Mouse (Mus musculus) embryonic facial prominence, embryonic 12.5 days (tissue): Measurements from ENCODE around the gene Dsp. TPM values are rescaled to one million over a fixed set of nuclear protein-coding genes. Genes with fewer than 3 reads are reported as not detected.

Experiments used
- ATAC-seq: fragments of 200-750 bp; cut with Nextera tagmentation; 2 replicates; pipeline ENCODE4 v1.8.0; 2017; ENCODE audit not compliant: insufficient number of reproducible peaks, insufficient read depth, low FRiP score, low TSS enrichment
- H3K27ac ChIP-seq: fragments of 300-500 bp; sonication (generic); 2 replicates; pipeline ENCODE4 v1.5.1; 2016; ENCODE audit warnings: mild to moderate bottlenecking
- H3K27me3 ChIP-seq: fragments of 300-500 bp; sonication (generic); 2 replicates; pipeline ENCODE4 v1.6.1; 2016; ENCODE audit warnings: mild to moderate bottlenecking, moderate library complexity
- H3K36me3 ChIP-seq: fragments of 300-500 bp; sonication (generic); 2 replicates; pipeline ENCODE4 v1.6.1; 2016; ENCODE audit warnings: mild to moderate bottlenecking
- H3K4me1 ChIP-seq: fragments of 300-500 bp; sonication (generic); 2 replicates; pipeline ENCODE4 v1.6.1; 2016
- H3K4me2 ChIP-seq: fragments of 300-500 bp; sonication (generic); replicated peaks from 2 replicates; pipeline ENCODE4 v1.6.1; 2016; ENCODE audit warnings: mild to moderate bottlenecking, moderate library complexity
- H3K4me3 ChIP-seq: fragments of 300-500 bp; sonication (generic); 2 replicates; pipeline ENCODE4 v1.5.1; 2016; ENCODE audit warnings: mild to moderate bottlenecking
- H3K9ac ChIP-seq: fragments of 300-500 bp; sonication (generic); 2 replicates; pipeline ENCODE4 v1.6.1; 2016; ENCODE audit warnings: mild to moderate bottlenecking, moderate library complexity
- H3K9me3 ChIP-seq: fragments of 300-500 bp; sonication (generic); 2 replicates; pipeline ENCODE4 v1.6.1; 2016; ENCODE audit warnings: mild to moderate bottlenecking, moderate library complexity
- WGBS: fragments of 180-500 bp; shearing (Covaris S2); methylation state at CpG from one replicate; pipeline ENCODE4 v1.1.7; 2016; 5-methylcytosine and 5-hydroxymethylcytosine counted together
- polyA plus RNA-seq: library from polyadenylated mRNA; unstranded; fragments of >200 nt; fragmentation: Nextera tagmentation; extraction: Ambion mirVana; gene quantifications from 2 replicates; pipeline ENCODE4 v1.2.1, GENCODE M21; 2016

Gene Dsp
- 7.2 and 7.6 TPM in 2 replicates for polyA plus RNA-seq

- Histone ChIP-seq H3K4me1 (peaks cover 13% of the 10 kb centered on the region), H3K27ac (no peak within 1 kb of the TSS), H3K9me3 (no peaks in the 10 kb centered on the region), H3K4me2 (peak within 1 kb of the TSS; percentile 81), H3K36me3 (no peaks in the 10 kb centered on the region), H3K4me3 (peak within 1 kb of the TSS; percentile 48), H3K9ac (peak within 1 kb of the TSS; percentile 49), H3K27me3 (peaks cover 51% of the 10 kb centered on the region)
- WGBS: under 1% methylated on average over 47 of the region's 58 CpGs
- peak; percentile 44 for ATAC-seq
Observed at GRCm38 (mm10) chr13:38151069-38151588, at the start of gene Dsp. Gene Dsp, plus strand, starts transcription at chr13:38151294.

GRCm38 (mm10) chr13:38103406-38103805, 47.7 kb upstream of the Dsp start:
- H3K4me1 ChIP-seq: no peaks in the 10 kb centered on the region
- 71% methylated on average over 4 of the region's 4 CpGs for WGBS
- no peak overlapping the region for H3K4me2 ChIP-seq
- no peaks in the 10 kb centered on the region for H3K36me3 ChIP-seq
- H3K27me3 ChIP-seq: no peaks in the 10 kb centered on the region
- no peak overlapping the region for H3K27ac ChIP-seq
- no peak for ATAC-seq
- no peaks in the 10 kb centered on the region for H3K9me3 ChIP-seq
- H3K4me3 ChIP-seq: no peak overlapping the region
- no peak overlapping the region for H3K9ac ChIP-seq

- Histone ChIP-seq H3K4me3 (no peak overlapping the region), H3K27me3 (no peaks in the 10 kb centered on the region), H3K4me1 (no peaks in the 10 kb centered on the region), H3K36me3 (no peaks in the 10 kb centered on the region), H3K27ac (no peak overlapping the region), H3K9me3 (no peaks in the 10 kb centered on the region), H3K4me2 (no peak overlapping the region), H3K9ac (no peak overlapping the region)
- WGBS: 93% methylated on average over 10 of the region's 10 CpGs
- ATAC-seq: no peak
Observed at GRCm38 (mm10) chr13:38104501-38104900, 46.6 kb upstream of the Dsp start.

- no peak for ATAC-seq
- WGBS: 82% methylated on average over 9 of the region's 9 CpGs
Observed at GRCm38 (mm10) chr13:38109081-38109480, 42.0 kb upstream of the Dsp start.

GRCm38 (mm10) chr13:38122321-38122720, 28.8 kb upstream of the Dsp start:
- no peaks in the 10 kb centered on the region for H3K4me1 ChIP-seq
- H3K4me2 ChIP-seq: no peak overlapping the region
- H3K27ac ChIP-seq: no peak overlapping the region
- H3K9me3 ChIP-seq: no peaks in the 10 kb centered on the region
- no peak overlapping the region for H3K9ac ChIP-seq
- H3K27me3 ChIP-seq: no peaks in the 10 kb centered on the region
- no peaks in the 10 kb centered on the region for H3K36me3 ChIP-seq
- H3K4me3 ChIP-seq: no peak overlapping the region
- ATAC-seq: no peak
- 83% methylated on average over 9 of the region's 9 CpGs for WGBS

More at GRCm38 (mm10) chr13:38109081-38109480, 42.0 kb upstream of the Dsp start:
- Histone ChIP-seq H3K4me2 (no peak overlapping the region), H3K4me3 (no peak overlapping the region), H3K36me3 (no peaks in the 10 kb centered on the region), H3K4me1 (no peaks in the 10 kb centered on the region), H3K9ac (no peak overlapping the region), H3K9me3 (no peaks in the 10 kb centered on the region), H3K27ac (no peak overlapping the region), H3K27me3 (no peaks in the 10 kb centered on the region)

DNA sequence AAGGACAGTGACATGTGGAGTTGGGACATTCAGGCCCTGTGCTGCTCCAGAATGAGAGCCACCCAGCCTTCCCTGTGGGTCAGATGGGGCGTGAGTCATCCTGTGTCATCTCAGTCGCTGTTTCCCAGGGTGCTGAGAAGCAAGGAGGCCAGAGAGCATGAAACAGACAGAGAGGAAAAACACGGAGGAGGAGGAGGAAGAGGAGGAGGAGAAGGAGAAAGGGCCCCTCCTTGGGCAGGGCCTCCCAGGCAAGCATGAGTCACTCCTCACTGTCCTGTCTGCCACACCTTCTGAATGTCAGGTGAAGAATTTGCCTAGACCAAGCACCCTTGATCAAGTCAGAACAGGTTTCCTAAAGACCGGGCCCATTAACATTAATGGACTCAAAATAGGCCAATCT, 27.4 kb upstream of the Dsp start:
- Histone ChIP-seq H3K9ac (no peak overlapping the region), H3K27me3 (no peaks in the 10 kb centered on the region), H3K4me1 (peaks cover 7% of the 10 kb centered on the region; the same call in 1 of the 2 replicates), H3K27ac (no peak overlapping the region), H3K4me3 (no peak overlapping the region), H3K9me3 (no peaks in the 10 kb centered on the region), H3K4me2 (no peak overlapping the region), H3K36me3 (no peaks in the 10 kb centered on the region)
- 84% methylated on average over 4 of the region's 4 CpGs for WGBS
- no peak for ATAC-seq

DNA sequence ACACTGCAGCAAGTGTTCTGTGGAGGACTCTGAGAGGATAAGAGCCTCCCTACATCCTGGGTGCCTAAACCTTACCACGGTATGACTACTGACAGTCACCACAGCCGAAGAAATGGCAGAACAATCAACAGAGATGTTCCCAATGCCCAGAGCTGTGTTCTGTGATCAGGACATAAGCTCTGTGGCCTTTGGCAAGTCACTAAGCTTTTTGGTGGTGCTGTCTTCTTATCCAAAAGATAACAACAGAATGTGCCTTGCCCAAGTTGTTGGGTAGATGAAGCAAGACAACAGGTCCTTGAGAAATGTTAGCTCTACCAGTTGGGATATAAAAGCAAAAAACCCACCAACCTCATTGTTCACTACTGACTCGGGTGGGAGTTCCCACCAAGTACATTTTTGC, 23.4 kb upstream of the Dsp start:
- peaks cover 13% of the 10 kb centered on the region for H3K4me1 ChIP-seq
- 84% methylated on average over 3 of the region's 3 CpGs for WGBS
- no peak overlapping the region for H3K4me3 ChIP-seq
- no peaks in the 10 kb centered on the region for H3K36me3 ChIP-seq
- no peak overlapping the region for H3K27ac ChIP-seq
- no peak overlapping the region for H3K9ac ChIP-seq
- no peaks in the 10 kb centered on the region for H3K27me3 ChIP-seq
- H3K4me2 ChIP-seq: no peak overlapping the region
- H3K9me3 ChIP-seq: no peaks in the 10 kb centered on the region
- no peak for ATAC-seq

GRCm38 (mm10) chr13:38128246-38128645, 22.8 kb upstream of the Dsp start:
- Histone ChIP-seq H3K4me3 (no peak overlapping the region), H3K9ac (no peak overlapping the region), H3K36me3 (no peaks in the 10 kb centered on the region), H3K4me1 (peaks cover 13% of the 10 kb centered on the region), H3K27ac (no peak overlapping the region), H3K9me3 (no peaks in the 10 kb centered on the region), H3K4me2 (no peak overlapping the region), H3K27me3 (no peaks in the 10 kb centered on the region)
- WGBS: 44% methylated on average over 3 of the region's 3 CpGs
- ATAC-seq: no peak

GRCm38 (mm10) chr13:38129492-38129891, 21.6 kb upstream of the Dsp start:
- no peak for ATAC-seq

DNA sequence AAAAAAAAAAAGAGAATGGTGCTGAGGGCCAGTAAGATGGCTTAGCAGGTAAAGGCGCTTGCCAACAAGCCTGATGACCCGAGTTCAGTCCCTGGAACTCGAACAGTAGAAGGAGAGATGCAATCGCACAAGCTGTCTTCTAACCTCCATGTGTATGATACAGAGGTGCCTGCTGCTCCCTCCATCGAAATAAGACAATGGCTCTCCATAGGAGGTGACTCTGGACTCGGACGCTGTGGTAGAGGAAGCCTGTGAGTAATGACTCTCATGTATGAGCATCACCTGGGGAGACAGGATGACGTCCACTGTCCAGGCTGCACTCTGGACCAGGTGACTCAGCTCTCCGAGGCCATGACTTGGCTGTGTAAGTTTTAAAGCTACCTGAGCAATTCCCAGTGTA, 21.0 kb upstream of the Dsp start:
- Histone ChIP-seq H3K27me3 (no peaks in the 10 kb centered on the region), H3K36me3 (no peaks in the 10 kb centered on the region)
- 88% methylated on average over 9 of the region's 9 CpGs for WGBS

More at GRCm38 (mm10) chr13:38129492-38129891, 21.6 kb upstream of the Dsp start:
- Histone ChIP-seq H3K27me3 (no peaks in the 10 kb centered on the region), H3K9me3 (no peaks in the 10 kb centered on the region), H3K36me3 (no peaks in the 10 kb centered on the region), H3K4me3 (no peak overlapping the region), H3K27ac (no peak overlapping the region), H3K4me1 (peaks cover 13% of the 10 kb centered on the region), H3K9ac (no peak overlapping the region), H3K4me2 (no peak overlapping the region)
- WGBS: 78% methylated on average over 2 of the region's 2 CpGs

GRCm38 (mm10) chr13:38133016-38133528, 18.0 kb upstream of the Dsp start:
- WGBS: 40% methylated on average over 7 of the region's 7 CpGs
- no peak overlapping the region for H3K4me2 ChIP-seq
- H3K4me1 ChIP-seq: peaks cover 11% of the 10 kb centered on the region
- no peak overlapping the region for H3K9ac ChIP-seq
- no peak overlapping the region for H3K4me3 ChIP-seq
- ATAC-seq: no peak
- H3K9me3 ChIP-seq: no peaks in the 10 kb centered on the region
- no peaks in the 10 kb centered on the region for H3K36me3 ChIP-seq
- no peak overlapping the region for H3K27ac ChIP-seq
- no peaks in the 10 kb centered on the region for H3K27me3 ChIP-seq

More for the DNA sequence above, 21.0 kb upstream of the Dsp start:
- ATAC-seq: no peak
- Histone ChIP-seq H3K9me3 (no peaks in the 10 kb centered on the region), H3K9ac (no peak overlapping the region), H3K4me1 (peaks cover 13% of the 10 kb centered on the region), H3K27ac (no peak overlapping the region), H3K4me3 (no peak overlapping the region), H3K4me2 (no peak overlapping the region)

DNA sequence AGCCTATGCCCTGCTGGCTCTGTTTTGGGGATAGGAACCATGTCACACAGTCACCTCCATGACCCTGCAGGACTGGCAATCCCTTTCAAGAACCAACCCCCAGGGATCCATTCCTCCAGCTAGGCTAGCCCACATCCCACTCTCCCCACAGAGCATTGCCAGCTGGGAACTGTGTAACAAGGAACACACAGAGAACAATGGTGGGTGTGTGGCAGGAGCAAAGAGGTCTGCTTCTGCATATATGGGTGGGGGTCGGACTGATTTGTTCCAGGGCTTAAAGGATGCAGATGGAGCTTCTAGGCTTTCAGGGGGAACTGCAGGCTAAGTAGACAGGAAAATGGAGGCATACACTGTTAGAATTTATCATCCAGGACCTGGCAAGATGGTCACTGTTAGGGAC, 10.6 kb upstream of the Dsp start:
- H3K27ac ChIP-seq: no peak overlapping the region
- WGBS: 58% methylated on average over 1 of the region's 1 CpGs

More for the DNA sequence above, 10.6 kb upstream of the Dsp start:
- no peaks in the 10 kb centered on the region for H3K36me3 ChIP-seq
- no peak for ATAC-seq
- no peaks in the 10 kb centered on the region for H3K4me1 ChIP-seq
- H3K9me3 ChIP-seq: no peaks in the 10 kb centered on the region
- no peak overlapping the region for H3K4me3 ChIP-seq
- H3K27me3 ChIP-seq: no peaks in the 10 kb centered on the region
- H3K9ac ChIP-seq: no peak overlapping the region
- H3K4me2 ChIP-seq: no peak overlapping the region
